Mouse (Mus musculus) inflammation-experienced regulatory T-cells, adult 16 weeks (primary cell): Measurements from ENCODE around the gene BC005561. TPM values are rescaled to one million over a fixed set of nuclear protein-coding genes. Genes with fewer than 3 reads are reported as not detected.

Source experiments
- polyA plus RNA-seq: library from polyadenylated mRNA; unstranded; fragments of 100-300 nt; shearing (Covaris generic); gene quantifications from one replicate; pipeline ENCODE4 v1.2.1, GENCODE M21; 2017

Gene BC005561
- 2.1 TPM for polyA plus RNA-seq

GRCm38 (mm10) chr5:104508195-104508891 is at the start of gene BC005561:
TSS of gene BC005561 (plus strand) at chr5:104508352.

DNA sequence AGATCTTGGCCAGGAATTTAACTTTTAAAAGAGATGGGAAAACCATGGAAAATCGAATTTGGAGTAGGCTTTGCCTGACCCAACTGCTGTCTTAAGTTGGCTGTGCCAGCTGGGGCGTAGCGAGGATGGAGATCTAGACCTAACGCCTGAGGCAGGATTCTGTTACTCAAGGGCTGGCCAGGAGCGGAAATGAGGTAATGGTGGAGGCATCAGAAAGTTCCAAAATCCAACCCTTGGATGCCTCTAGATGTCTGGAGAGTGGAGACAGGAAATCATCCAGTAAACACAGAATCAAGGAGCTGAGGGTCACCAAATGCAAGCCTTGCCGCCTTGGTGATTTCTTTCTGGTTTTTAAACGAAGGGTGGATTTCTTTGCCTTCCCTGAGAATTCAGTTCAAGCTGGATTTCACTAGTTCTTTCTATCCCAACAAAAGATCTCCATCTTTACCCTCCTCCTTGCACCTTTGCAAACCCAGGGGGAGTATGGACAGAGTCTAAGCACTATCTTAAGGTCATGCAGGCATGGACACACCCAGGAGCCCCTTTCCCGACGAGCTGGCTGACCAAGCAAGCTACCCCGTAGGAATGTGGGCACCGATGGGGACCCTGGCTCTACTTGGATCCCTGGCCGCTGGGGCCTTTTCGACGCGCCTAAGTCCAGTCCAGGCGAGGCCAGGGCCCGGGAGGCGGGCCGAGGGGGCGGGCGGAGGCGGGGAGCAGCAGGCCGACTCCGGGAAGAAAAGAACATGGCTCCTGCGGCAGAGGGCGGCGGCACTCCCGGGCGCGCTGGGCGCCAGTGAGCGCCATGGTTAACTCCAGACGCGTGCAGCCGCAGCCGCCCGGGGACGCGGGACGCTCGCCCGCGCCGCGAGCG is 49.1 kb upstream of the BC005561 start, which contains the start of gene Pkd2:
Gene Pkd2 (plus strand): TSS at position 619 of the 874 bp plus-strand sequence.

Other genes starting within 250 kb of the BC005561 start
- not detected for gene Ibsp, start 209.2 kb upstream of the BC005561 start, polyA plus RNA-seq
- not detected for gene Mepe, start 183.0 kb upstream of the BC005561 start, polyA plus RNA-seq
- gene Spp1, start 73.2 kb upstream of the BC005561 start, polyA plus RNA-seq: 8.9 TPM
- gene Pkd2, start 48.9 kb upstream of the BC005561 start, polyA plus RNA-seq: 0.11 TPM